Mouse (Mus musculus) regulatory T cell (primary cell): ENCODE measurements around the gene Coro1c.

Source experiments
- in situ Hi-C: fragments of 300-600 bp; cut with MboI, MseI; formaldehyde crosslinking; loops from one replicate; pipeline ENCODE4 v1.15.1; 2025; ENCODE audit warnings: high pct_unique_total_duplicates

Gene Coro1c

DNA sequence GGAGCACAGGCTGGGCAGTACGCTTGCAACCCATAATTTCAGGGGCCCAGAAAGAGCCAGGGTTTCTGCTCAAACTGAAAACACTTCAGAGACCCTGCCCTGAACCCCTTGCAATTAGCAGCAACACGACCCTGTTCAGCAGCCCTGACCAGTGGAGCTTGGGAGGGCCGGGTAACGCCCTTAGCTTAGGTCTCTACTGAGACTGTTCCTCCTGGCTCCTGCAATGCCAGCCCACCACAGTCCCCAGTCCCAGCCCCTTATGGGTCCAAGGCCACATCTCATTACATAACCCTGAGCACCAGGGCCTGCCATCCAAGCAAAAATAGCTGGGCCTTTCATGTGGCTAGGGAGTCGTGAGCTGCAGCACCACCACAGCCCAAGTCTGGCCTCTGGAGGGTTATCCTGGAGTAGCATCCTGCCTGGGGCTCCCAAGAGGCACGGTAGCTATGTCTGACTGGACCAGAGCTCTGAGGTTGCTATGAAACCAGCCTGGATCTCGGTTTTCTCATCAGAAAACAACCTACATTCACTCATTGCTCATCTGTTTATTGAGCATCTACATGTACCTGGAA lies 104.1 kb downstream of the Coro1c start:
- in situ Hi-C loops, result no loop called here

DNA sequence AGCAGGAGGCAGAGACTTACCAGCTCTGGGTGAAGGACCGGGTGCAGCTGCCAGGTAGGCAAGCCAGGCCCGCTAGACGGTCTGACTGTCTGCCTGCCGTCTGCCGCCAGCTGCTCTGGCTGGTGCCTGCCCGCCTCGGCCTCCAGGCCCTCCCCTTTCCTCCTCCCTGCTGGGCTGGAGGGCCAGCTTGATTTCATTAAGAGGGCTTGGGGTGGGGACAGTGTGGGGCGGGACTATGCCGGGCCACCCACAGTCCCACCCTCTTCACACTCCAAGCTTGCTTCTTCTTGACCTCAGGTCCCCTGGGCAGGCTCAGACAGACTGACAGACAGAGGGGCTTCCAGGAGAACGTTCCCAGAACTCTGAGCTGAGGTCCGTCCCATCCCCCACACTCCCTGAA lies 108.3 kb downstream of the Coro1c start, which contains the start of gene Tmem119:
Gene Tmem119 (minus strand): TSS at position 237 of the 400 bp plus-strand sequence.
- in situ Hi-C loops, result no loop called here

GRCm38 (mm10) chr5:113799691-113800090 lies 108.9 kb downstream of the Coro1c start:
- in situ Hi-C loops, result no loop called here

DNA sequence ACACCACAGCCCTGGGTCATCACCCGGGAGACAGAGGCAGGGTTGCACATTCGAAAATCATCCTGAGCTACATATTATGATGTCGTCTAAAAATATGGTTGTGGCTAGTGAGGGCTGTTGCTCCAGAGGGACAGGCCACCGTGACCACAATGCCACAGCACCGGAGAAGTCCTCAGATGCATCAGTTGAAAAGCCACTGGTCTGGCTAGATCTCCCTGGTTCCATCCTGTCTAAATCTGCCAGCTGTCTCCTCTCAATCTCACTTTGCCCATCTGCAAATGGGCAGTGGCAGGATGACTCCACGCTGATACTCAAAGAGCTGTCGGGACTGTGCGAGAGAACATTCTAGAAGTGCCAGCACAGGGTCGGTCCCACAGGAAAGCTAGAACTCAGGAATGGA lies 110.0 kb downstream of the Coro1c start:
- in situ Hi-C loops, result no loop called here

GRCm38 (mm10) chr5:113797149-113797882 lies 111.2 kb downstream of the Coro1c start:
- in situ Hi-C loops, result no loop called here

DNA sequence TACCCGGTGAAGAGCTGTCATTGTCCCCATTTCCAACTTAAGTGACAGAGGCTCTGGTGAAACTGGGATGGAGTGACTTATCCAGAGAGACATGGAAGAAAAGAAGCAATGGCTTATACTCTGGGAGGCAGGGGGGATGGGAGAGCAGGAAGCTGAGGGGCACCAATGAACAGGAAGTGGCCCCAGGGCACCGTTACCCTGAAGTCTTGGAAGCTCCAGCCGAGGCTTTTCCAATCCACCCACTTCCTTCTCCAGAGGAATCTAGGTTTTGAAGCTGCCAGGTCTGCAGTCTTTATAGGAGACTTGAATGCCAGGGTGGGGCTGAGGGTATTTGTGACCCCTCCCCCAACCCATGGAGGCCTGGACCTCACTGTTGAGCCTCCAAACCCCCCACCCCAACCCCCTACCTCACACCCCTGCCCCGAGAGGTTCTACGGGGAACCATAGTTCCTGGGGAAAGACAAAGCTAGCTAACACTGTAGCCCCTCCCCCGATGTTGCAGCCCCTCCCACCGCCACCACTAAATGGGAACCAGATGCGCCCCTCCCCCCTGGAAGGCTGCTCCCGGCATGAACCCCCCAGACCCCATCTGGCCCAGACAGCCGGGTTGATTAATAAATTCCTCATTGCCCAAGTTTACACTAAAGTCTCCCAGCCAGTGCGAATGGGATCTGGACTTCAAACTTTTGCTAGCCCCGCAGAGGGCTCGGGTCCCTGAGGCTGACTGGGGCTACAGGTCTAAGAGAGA lies 112.0 kb downstream of the Coro1c start:
- in situ Hi-C loops, result no loop called here
